Mouse (Mus musculus): ENCODE measurements around the gene Miga1.
A peak's percentile ranks its signal among the peaks of the same experiment; 100 is the strongest.

The Miga1 gene

GRCm38 (mm10) chr3:152284759-152285158, 55.4 kb downstream of the Miga1 start:
- DNase-seq: no peak

GRCm38 (mm10) chr3:152284306-152284705, 55.9 kb downstream of the Miga1 start:
- DNase-seq: no peak

DNA sequence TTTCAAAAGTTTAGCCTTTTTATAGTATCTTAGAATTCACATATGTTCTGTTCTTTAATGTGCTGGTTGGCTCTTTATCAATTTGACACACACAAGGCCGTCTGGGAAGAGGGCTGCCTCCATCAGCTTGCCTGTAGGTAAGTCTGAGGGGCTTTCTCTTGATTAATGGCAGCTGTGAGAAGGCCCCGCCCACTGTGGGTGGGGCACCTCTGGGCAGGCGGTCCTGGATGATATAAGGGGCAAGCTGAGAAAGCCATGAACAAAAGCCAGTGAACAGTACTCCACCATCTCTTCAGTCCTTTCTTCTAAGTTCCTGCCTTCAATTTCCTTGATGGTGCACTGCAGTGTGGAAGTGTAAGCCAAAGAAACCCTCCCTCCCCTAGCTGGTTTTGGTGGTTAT, 58.1 kb downstream of the Miga1 start:
- no peak for DNase-seq

GRCm38 (mm10) chr3:152278431-152278830, 61.8 kb downstream of the Miga1 start:
- DNase-seq: no peak

DNA sequence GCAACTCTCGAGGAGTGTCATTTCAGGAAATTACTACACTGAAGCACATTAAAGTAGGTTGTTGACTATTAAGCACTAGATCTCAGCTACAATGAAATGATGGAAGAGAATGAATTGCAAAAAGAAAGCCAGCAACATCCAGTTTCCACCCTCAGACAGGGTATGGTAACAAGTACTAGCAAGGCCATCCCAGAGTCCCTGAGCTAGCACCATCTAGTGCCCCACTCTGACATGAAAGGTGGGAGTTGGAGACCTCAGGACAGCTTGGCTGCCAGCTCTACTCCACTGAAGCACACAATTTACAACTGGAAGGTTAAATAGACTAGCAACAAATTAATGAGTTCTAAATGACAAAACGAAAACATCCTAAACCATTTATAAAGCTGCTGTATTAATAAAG, 62.3 kb downstream of the Miga1 start:
- no peak for DNase-seq

- no peak for DNase-seq
Observed at GRCm38 (mm10) chr3:152276935-152277334, 63.3 kb downstream of the Miga1 start.

DNA sequence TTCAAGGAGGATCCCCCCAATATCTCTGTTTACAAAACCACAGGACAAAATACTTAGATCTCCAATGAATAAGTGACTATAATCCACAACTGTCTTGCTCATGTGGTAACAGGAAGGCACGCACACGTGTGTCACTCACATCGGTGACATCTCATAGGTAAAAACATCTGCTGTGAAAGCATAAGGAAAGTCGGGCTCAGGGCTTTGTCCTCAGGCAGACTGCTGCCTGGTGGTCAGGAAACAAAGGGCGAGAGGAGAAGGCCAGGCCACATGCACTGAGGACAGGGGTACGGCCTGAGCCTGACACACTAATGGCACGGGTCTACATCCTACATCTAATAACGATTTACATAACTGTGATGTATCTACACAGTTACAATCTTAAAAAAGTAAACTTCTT, 65.2 kb downstream of the Miga1 start:
- no peak for DNase-seq

GRCm38 (mm10) chr3:152272974-152273685, 67.1 kb downstream of the Miga1 start:
- DNase-seq: no peak

DNA sequence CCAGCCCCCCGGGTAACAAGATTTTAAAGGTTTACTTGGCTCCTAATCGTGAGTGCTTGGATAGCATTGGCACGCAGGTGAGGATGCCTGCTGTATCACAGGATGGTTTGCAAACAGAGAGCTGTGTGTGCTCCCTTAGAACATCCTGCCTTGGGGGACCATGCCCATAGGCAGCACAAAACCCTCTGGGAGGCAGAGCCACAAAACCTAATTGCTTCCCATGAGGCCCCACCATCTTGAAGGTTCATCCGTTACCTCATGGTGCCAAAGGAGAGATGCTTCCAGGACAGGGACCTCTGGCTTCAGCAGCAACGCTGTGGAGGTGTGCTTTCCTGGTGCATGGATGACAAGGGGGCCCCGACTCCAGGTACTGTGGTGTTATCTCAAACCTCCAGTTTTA, 68.3 kb downstream of the Miga1 start:
- no peak for DNase-seq

DNA sequence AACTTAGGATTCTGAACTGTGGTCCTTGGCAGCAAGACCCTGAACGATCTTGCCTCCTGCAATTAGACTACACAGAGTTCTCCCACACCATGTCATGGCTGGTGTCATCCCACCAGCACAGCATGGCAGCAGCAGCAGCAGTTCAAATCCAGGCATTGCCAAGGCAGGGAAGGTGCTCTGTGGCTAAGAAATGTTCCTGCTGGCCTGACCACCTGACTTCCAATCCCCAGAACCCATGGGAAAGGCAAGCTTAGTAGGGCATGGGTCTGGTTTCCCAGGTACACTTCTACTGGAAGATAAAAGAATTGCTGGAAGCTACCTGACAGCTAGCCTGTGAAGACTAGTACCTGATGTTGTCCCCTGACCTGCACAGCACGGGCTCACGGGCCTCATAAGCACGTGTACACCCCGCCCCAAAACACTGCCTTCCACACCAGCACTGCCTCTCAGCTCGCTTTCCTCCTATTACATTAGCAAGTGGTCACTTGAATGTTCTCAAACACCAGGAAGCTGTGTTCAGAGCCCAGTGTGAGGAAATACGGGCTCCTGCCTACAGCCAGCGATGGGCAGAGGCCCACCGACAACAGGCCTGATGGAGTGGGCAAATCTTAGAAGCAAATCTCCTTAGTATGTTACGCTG, 69.0 kb downstream of the Miga1 start:
- DNase-seq: no peak

GRCm38 (mm10) chr3:152268099-152268498, 72.1 kb downstream of the Miga1 start:
- no peak for DNase-seq

DNA sequence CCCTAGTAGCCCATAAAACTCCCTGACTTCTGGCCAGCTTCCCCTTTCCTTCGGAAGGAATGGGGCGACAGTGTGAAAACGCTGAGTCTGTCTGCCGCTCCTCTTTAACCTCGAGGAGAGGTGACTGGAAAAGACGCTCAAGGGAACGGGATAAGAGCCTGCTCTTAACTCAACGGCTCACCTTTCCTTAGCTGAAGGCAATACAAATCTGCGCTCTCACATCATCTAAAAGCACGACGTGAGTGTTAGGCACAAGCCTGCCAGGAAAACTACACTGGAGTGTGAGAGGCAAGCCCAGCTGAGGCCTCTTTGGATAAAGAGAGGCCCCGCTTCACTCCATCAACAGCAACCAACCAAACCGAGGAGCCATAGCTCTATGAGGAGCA, 74.2 kb downstream of the Miga1 start, which contains the start of gene Nexn:
Gene Nexn, minus strand, starts transcription at position 315 of the 386 bp plus-strand sequence.
- no peak for DNase-seq

- DNase-seq: peak; percentile 48
Observed at GRCm38 (mm10) chr3:152265351-152266035, 74.7 kb downstream of the Miga1 start.

DNA sequence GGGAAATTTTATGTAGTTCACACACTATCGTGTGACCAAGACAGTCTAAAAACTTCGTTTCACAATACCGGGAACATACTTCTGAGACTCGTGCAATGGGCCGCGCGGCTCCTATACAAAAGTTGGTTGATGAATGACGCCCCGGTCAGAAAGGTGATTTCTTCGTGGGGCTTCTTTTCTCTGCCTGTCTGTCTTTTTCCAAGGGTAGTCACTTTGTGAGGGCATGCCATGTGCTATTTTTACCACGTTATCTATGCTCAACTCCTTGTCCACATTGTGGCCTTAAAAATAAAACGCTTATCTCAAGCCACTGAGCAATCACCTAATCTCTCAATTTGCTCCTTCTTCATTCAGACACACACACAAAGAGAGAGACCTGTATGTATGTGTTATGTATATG, 75.4 kb downstream of the Miga1 start:
- DNase-seq: no peak

DNA sequence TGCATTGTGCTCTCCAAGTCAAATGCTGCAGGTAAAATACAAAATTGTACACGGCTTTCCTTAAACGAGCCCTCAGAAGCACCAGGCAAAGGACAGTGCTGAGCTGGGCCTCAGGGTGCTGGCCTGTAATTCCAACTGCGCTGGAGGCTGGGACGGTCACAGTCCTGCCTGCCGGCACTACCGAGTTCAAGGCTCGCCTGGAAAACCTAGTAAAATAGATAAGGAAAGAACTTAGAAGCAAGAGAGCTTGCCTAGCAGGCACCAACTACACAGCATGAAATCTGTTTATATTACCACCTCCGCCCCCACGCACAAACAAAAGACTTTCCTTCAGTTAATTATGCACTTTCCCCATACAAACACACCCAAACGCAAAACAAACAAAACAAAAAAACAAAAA, 75.8 kb downstream of the Miga1 start:
- no peak for DNase-seq

GRCm38 (mm10) chr3:152261948-152262347, 78.3 kb downstream of the Miga1 start:
- no peak for DNase-seq

DNA sequence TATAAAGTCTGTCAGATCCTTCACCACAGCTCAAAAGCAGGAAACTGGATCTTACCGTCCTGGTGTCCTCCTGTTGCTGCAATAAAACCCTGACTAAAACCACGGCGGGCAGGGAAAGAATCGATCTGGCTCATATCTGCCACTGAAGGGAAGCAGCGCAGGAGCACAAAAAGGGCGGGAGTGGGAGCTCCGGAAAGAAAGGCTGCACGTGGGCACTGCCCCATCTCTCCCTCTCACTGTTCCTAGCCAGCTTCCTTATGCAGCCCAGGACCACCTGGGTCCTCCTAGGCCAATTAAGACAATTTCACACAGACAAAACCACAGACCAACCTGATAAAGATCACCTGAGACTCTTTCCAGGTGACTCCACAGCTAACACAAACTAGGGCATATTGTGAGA, 78.8 kb downstream of the Miga1 start:
- DNase-seq: no peak

DNA sequence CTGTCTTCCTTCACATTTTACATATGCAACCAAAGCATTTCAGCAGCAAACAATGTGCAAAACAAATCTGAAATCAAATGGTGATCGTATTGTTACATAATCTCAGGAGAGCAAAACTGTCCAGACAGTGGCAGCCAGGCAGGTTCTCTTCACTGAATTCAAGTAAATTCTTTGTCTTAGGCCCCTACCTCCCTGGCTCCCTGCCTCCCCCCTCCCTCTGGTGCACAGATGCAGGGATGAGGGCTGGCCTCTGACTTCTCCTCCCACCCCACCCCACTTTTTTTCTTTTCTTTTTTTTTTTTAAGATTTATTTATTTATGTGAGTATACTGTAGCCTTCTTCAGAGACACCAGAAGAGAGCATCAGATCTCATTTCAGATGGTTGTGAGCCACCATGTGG, 79.8 kb downstream of the Miga1 start:
- DNase-seq: no peak

DNA sequence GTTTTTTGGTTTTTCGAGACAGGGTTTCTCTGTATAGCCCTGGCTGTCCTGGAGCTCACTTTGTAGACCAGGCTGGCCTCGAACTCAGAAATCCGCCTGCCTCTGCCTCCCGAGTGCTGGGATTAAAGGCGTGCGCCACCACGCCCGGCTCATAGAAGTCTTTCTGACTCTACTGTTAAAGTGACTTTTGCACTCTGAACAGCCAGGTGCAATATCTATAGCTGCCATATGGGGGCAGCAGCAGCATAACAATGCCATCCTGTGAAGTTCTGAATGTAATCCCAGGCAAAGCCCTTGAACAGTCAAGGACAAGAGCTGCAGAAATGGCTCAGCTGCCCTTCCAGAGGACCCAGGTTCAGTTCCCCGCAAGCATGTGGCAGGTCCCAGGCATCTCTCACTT, 80.8 kb downstream of the Miga1 start:
- peak; percentile 60 for DNase-seq

GRCm38 (mm10) chr3:152257528-152257927, 82.7 kb downstream of the Miga1 start:
- DNase-seq: no peak

- DNase-seq: no peak
Observed at GRCm38 (mm10) chr3:152250487-152250886, 89.7 kb downstream of the Miga1 start.

- no peak for DNase-seq
Observed at GRCm38 (mm10) chr3:152247708-152248107, 92.5 kb downstream of the Miga1 start.

- DNase-seq: no peak
Observed at GRCm38 (mm10) chr3:152245273-152245910, 94.8 kb downstream of the Miga1 start.

GRCm38 (mm10) chr3:152243304-152243703, 96.9 kb downstream of the Miga1 start:
- DNase-seq: no peak
